Mouse (Mus musculus): ENCODE results near the gene Slc38a9. TPM values are rescaled to one million over a fixed set of nuclear protein-coding genes. Genes with fewer than 3 reads are reported as not detected.

Slc38a9 gene
- polyA plus RNA-seq, 1 experiment from 2014 or later: 23.8 TPM

- peak overlapping the region; percentile 21 for H3K4me2 ChIP-seq (replicated peaks)
- peak; percentile 34 for ATAC-seq (ENCODE audit: low FRiP score, low read depth)
Observed at GRCm38 (mm10) chr13:112751454-112752308, 91.1 kb downstream of the Slc38a9 start.

DNA sequence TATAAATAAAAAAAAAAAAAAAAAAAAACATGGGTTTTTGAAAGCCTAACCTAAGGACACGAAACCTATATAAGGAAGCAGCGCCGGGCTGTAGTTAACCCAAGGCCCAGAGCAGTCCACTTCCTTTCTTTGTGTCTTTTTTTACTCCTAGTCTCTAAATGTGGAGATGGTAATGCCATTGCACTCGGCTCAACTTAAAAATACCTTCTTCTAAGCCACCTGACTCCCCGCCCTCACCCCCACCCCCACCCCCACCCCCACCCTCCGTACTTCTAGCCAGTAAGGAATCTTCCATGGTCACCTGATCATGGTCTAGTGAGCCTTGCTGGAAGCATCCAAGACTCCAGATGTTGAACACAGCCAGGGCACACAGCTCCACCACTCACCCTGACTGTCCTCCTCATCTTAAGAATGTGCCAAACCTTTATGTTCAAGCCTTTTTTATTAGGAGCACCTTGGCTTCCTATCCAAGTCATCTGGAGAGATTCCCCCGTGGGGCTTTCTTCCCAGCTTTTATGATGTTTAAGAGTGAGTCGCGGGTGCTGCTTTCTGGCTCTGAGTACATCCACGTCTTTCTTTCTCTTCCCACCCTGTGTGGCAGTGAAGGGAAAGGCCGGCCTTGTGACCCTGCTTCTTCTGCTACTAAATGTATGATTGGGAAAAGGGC, 91.9 kb downstream of the Slc38a9 start:
- Histone ChIP-seq H3K36me3 (no peaks in the 10 kb centered on the region), H3K4me3 (no peak overlapping the region), H3K4me1 (peaks cover 17% of the 10 kb centered on the region), H3K27ac (no peak overlapping the region), H3K9ac (no peak overlapping the region), H3K4me2 (replicated peaks) (no peak overlapping the region), H3K9me3 (no peaks in the 10 kb centered on the region), H3K27me3 (replicated peaks) (no peaks in the 10 kb centered on the region)
- no peak for ATAC-seq (ENCODE audit: low FRiP score, low read depth)
- 74% methylated on average over 11 of the region's 11 CpGs for WGBS

More at GRCm38 (mm10) chr13:112751454-112752308, 91.1 kb downstream of the Slc38a9 start:
- H3K9me3 ChIP-seq: no peaks in the 10 kb centered on the region
- no peaks in the 10 kb centered on the region for H3K27me3 ChIP-seq (replicated peaks)
- WGBS: 45% methylated on average over 18 of the region's 18 CpGs
- no peak overlapping the region for H3K4me3 ChIP-seq
- no peak overlapping the region for H3K9ac ChIP-seq
- no peaks in the 10 kb centered on the region for H3K36me3 ChIP-seq
- H3K4me1 ChIP-seq: peaks cover 17% of the 10 kb centered on the region
- no peak overlapping the region for H3K27ac ChIP-seq

DNA sequence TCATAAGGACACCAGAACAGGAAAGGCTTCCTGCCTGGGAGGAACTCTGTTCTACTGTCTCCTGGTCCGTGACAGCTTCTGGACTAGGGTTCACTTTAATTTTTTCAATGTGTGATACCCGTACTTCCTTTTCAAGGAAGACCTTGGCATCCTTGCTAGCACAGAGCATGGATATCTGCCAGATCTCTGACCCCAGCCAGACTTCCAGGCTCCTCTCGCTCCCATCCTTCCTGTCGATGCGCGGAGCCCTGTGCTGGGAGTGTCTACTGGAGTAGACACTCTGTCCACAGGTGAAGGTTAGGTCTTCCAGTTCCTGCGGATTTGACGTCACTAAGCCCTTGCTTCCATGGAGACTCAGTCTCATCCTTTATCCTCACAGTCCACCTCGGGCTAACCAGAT, 93.0 kb downstream of the Slc38a9 start:
- Histone ChIP-seq H3K4me2 (replicated peaks) (no peak overlapping the region), H3K27me3 (replicated peaks) (no peaks in the 10 kb centered on the region), H3K9ac (no peak overlapping the region), H3K4me3 (no peak overlapping the region), H3K36me3 (no peaks in the 10 kb centered on the region), H3K27ac (no peak overlapping the region), H3K9me3 (no peaks in the 10 kb centered on the region), H3K4me1 (peaks cover 17% of the 10 kb centered on the region)
- ATAC-seq (ENCODE audit: low FRiP score, low read depth): no peak
- WGBS: 91% methylated on average over 9 of the region's 9 CpGs

DNA sequence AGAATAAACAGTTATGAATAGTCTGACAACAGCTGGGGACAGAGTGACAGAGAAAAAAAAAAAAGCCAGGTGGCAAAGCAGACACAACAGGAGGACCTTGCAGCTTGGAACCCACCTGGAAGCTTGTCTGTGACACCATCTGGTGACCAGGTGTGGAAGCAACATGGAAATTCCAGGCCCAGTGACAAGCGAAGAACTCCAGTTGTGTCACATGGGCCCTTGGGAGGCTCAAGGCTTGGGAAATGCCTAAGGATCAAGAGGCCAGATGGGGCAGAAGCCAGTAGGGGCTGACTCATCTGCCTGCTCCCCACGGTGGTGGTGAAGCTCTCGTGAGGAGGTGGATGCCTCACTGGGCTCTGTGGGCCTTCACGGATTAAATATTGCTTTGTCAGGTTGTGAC, 94.3 kb downstream of the Slc38a9 start:
- 0 out of 2 replicates have a peak, but pooled peaks have one; percentile 41 for ATAC-seq (ENCODE audit: low FRiP score, low read depth)
- WGBS: 56% methylated on average over 4 of the region's 4 CpGs
- Histone ChIP-seq H3K27me3 (replicated peaks) (no peaks in the 10 kb centered on the region), H3K4me1 (peaks cover 17% of the 10 kb centered on the region), H3K36me3 (no peaks in the 10 kb centered on the region), H3K4me2 (replicated peaks) (no peak overlapping the region), H3K27ac (no peak overlapping the region), H3K9ac (no peak overlapping the region), H3K4me3 (no peak overlapping the region), H3K9me3 (no peaks in the 10 kb centered on the region)

- Histone ChIP-seq H3K27me3 (replicated peaks) (no peaks in the 10 kb centered on the region), H3K4me2 (replicated peaks) (no peak overlapping the region; the same call in 1 of the 2 replicates), H3K27ac (no peak overlapping the region), H3K9ac (no peak overlapping the region), H3K36me3 (no peaks in the 10 kb centered on the region), H3K4me1 (peaks cover 17% of the 10 kb centered on the region), H3K9me3 (no peaks in the 10 kb centered on the region), H3K4me3 (no peak overlapping the region)
- peak; percentile 62 for ATAC-seq (ENCODE audit: low FRiP score, low read depth)
- WGBS: 59% methylated on average over 11 of the region's 11 CpGs
Observed at GRCm38 (mm10) chr13:112755507-112756010, 95.0 kb downstream of the Slc38a9 start.

DNA sequence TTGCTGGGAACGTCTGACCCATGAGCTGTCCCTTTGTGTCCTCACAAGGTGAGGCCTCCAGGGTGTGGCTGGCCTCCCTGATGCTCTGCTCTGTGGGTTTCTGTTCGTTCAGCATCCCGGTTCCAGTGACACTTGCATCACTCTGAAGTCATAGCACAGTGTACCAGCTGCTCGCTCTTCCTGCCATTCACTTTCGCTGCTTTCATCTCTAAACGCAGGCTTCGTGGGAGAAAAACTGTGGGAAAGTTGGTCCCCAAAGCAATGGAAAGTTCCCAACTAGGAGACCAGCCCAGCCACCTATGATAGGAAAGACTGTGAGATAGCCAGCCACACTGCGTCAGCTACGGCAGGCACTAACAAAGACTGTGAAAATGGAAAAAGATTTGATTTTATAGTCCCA, 96.8 kb downstream of the Slc38a9 start:
- Histone ChIP-seq H3K4me2 (replicated peaks) (no peak overlapping the region), H3K36me3 (no peaks in the 10 kb centered on the region), H3K27me3 (replicated peaks) (no peaks in the 10 kb centered on the region), H3K4me3 (no peak overlapping the region), H3K4me1 (peaks cover 8% of the 10 kb centered on the region), H3K9me3 (no peaks in the 10 kb centered on the region), H3K9ac (no peak overlapping the region), H3K27ac (no peak overlapping the region)
- ATAC-seq (ENCODE audit: low FRiP score, low read depth): no peak
- WGBS: 82% methylated on average over 9 of the region's 9 CpGs

DNA sequence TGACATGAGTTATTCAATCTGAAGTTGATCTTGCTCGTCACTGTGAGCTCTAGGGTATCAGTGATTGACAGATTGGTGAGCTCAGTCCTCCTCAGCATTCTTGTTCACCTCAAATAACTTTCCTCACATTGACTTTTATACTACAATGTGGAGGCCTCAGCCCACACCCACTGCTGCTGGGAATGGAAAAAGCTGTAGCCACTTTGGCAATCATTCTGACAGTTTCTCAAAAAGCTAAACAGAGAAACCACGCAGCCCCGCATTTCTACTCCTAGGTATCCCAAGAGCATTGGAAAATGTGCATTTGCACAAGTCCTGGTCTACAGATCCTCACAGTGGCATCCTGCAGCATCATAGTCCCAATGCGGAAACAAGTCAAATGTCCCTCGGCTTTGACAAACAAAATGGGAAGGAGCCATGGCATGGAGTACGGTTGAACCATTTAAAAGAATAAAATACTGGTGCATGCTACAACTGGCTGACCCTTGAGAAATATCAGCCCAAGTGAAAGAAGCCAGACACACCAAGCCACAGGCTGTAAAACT, 98.1 kb downstream of the Slc38a9 start:
- no peaks in the 10 kb centered on the region for H3K27me3 ChIP-seq (replicated peaks)
- H3K9me3 ChIP-seq: no peaks in the 10 kb centered on the region
- no peak overlapping the region for H3K9ac ChIP-seq
- H3K36me3 ChIP-seq: no peaks in the 10 kb centered on the region
- no peak overlapping the region for H3K4me2 ChIP-seq (replicated peaks)
- H3K4me1 ChIP-seq: peaks cover 8% of the 10 kb centered on the region
- ATAC-seq (ENCODE audit: low FRiP score, low read depth): no peak
- H3K27ac ChIP-seq: no peak overlapping the region
- WGBS: 87% methylated on average over 6 of the region's 6 CpGs
- H3K4me3 ChIP-seq: no peak overlapping the region

DNA sequence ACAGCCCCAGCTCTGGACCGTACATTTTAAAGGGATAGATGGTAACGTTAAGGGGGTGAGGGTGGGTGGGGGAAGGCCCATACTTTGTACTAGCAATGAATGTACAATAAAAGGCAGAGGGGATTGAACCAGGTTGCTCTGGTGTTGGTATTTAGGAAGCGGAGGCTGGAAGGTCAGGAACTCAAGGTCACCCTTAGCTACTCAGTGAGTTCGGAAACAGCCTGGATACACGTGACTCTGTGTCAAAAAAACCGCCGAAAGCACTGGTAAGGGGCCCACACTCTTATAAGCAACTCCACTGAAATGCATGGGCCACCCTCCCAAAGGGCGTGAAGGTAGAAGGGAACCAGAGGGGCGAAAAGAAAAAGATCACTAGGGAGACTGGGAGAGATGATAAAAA, 98.8 kb downstream of the Slc38a9 start:
- Histone ChIP-seq H3K27ac (no peak overlapping the region), H3K4me3 (no peak overlapping the region), H3K9me3 (no peaks in the 10 kb centered on the region), H3K9ac (no peak overlapping the region), H3K4me1 (peaks cover 8% of the 10 kb centered on the region), H3K27me3 (replicated peaks) (no peaks in the 10 kb centered on the region), H3K4me2 (replicated peaks) (no peak overlapping the region), H3K36me3 (no peaks in the 10 kb centered on the region)
- no peak for ATAC-seq (ENCODE audit: low FRiP score, low read depth)
- WGBS: 80% methylated on average over 9 of the region's 9 CpGs

DNA sequence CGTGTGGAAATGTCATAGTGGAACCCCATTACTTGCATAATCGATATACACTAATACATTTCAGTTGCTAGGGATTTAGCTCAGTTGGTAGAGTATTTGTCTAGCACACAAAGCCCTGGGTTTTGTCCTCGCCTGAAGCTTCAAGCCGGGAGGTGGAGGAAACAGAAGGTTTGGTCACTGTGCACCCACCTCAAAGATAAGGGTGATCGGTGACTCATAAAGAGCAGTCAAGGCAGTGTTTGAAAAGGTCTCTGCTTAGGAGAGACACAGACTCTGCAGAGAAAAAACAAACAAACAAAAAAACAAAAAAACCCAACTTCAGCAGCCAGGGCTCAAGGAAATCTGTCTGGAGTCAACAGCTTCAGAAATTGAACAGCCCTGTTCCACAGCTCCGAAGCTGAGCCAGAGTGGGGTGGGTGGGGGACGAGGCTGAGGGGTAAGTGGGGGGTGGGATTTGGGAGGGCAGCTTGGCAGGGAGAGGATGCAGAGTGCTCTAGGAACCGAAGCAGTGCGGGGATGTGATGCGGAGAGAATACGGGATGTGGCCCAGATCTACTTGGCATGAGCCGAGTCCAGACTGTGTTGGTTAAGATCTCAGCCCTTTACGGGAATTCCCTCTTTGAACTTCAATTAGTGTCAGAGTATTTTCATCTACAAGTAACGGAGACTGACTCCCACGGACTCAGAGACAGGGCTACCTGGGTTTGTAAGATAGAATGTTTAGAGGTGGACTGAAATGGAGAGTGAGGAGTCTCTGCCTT, 99.4 kb downstream of the Slc38a9 start:
- Histone ChIP-seq H3K36me3 (no peaks in the 10 kb centered on the region), H3K9ac (no peak overlapping the region), H3K4me2 (replicated peaks) (no peak overlapping the region), H3K27ac (no peak overlapping the region), H3K4me1 (peaks cover 8% of the 10 kb centered on the region), H3K27me3 (replicated peaks) (no peaks in the 10 kb centered on the region), H3K4me3 (no peak overlapping the region), H3K9me3 (no peaks in the 10 kb centered on the region)
- ATAC-seq (ENCODE audit: low FRiP score, low read depth): no peak
- 81% methylated on average over 15 of the region's 15 CpGs for WGBS

DNA sequence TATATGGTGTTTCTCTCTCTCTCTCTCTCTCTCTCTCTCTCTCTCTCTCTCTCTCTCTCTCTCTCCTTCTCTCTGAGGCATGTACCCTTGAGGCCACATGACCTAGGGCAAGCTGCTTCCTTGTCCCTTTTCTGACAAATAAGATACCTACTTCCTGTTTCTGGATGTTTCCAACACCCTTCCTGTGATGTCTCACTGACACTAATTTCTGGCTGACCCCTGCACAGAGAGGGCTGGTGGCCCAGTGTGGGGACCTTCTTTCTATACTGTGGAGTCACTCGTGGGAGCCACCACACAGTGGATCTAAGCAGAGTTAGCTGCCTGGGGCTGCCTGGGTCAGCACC, 100.0 kb downstream of the Slc38a9 start:
- no peak overlapping the region for H3K9ac ChIP-seq
- ATAC-seq (ENCODE audit: low FRiP score, low read depth): no peak
- H3K36me3 ChIP-seq: no peaks in the 10 kb centered on the region
- H3K4me1 ChIP-seq: peaks cover 5% of the 10 kb centered on the region
- H3K4me3 ChIP-seq: no peak overlapping the region
- H3K27me3 ChIP-seq (replicated peaks): no peaks in the 10 kb centered on the region
- H3K4me2 ChIP-seq (replicated peaks): no peak overlapping the region
- WGBS: 47% methylated on average over 1 of the region's 1 CpGs
- no peaks in the 10 kb centered on the region for H3K9me3 ChIP-seq
- H3K27ac ChIP-seq: no peak overlapping the region

- no peaks in the 10 kb centered on the region for H3K27me3 ChIP-seq (replicated peaks)
- no peaks in the 10 kb centered on the region for H3K36me3 ChIP-seq
- no peaks in the 10 kb centered on the region for H3K4me1 ChIP-seq
- peaks cover 8% of the 10 kb centered on the region; the same call in 1 of the 2 replicates for H3K9me3 ChIP-seq
- no peak overlapping the region for H3K27ac ChIP-seq
- H3K4me3 ChIP-seq: no peak overlapping the region
- H3K9ac ChIP-seq: no peak overlapping the region
- ATAC-seq (ENCODE audit: low FRiP score, low read depth): no peak
- 69% methylated on average over 1 of the region's 1 CpGs for WGBS
- no peak overlapping the region for H3K4me2 ChIP-seq (replicated peaks)
Observed at GRCm38 (mm10) chr13:112761787-112762186, 101.2 kb downstream of the Slc38a9 start.

GRCm38 (mm10) chr13:112762548-112762947, 102.0 kb downstream of the Slc38a9 start:
- Histone ChIP-seq H3K9me3 (peaks cover 14% of the 10 kb centered on the region), H3K27me3 (replicated peaks) (no peaks in the 10 kb centered on the region), H3K9ac (no peak overlapping the region), H3K4me1 (no peaks in the 10 kb centered on the region), H3K4me2 (replicated peaks) (no peak overlapping the region), H3K27ac (no peak overlapping the region), H3K36me3 (no peaks in the 10 kb centered on the region), H3K4me3 (no peak overlapping the region)
- ATAC-seq (ENCODE audit: low FRiP score, low read depth): no peak
- WGBS: 80% methylated on average over 4 of the region's 4 CpGs

Measured in neural tube, embryonic 12.5 days (tissue).